Mouse (Mus musculus): ENCODE data around the gene Prm3. TPM values are rescaled to one million over a fixed set of nuclear protein-coding genes. Genes with fewer than 3 reads are reported as not detected.

The Prm3 gene
- not detected in 2 replicates for polyA plus RNA-seq (2012; rRNA removed)

GRCm38 (mm10) chr16:10790702-10791101 is at the start of gene Prm3:
Prm3 (minus strand) TSS chr16:10790914.

GRCm38 (mm10) chr16:10834911-10835587 is 44.3 kb upstream of the Prm3 start, which contains the start of gene Rmi2:
Rmi2 (plus strand) TSS chr16:10835059.

GRCm38 (mm10) chr16:10812865-10813371 is 22.2 kb upstream of the Prm3 start, which contains the start of gene Gm11172:
Gm11172 (plus strand) TSS chr16:10812915.

GRCm38 (mm10) chr16:10805789-10806527 is 15.2 kb upstream of the Prm3 start, which contains the start of gene Prm1:
Prm1 (minus strand) TSS chr16:10805839.

GRCm38 (mm10) chr16:10796034-10796433 is 5.3 kb upstream of the Prm3 start, which contains the start of gene Prm2:
Prm2 (minus strand) TSS chr16:10796134.

GRCm38 (mm10) chr16:10788271-10788670 is 2.4 kb downstream of the Prm3 start, which contains the start of gene Tnp2:
Tnp2 (minus strand) TSS chr16:10788660.

GRCm38 (mm10) chr16:10785371-10786231 is 5.1 kb downstream of the Prm3 start, which contains the start of gene Socs1:
Socs1 (minus strand) TSS chr16:10785536.

Other genes starting within 250 kb of the Prm3 start
- 30.0 and 31.4 TPM in 2 replicates for gene Dexi, start 247.9 kb downstream of the Prm3 start, polyA plus RNA-seq (2012; rRNA removed)
- 29.6 and 32.2 TPM in 2 replicates for gene Clec16a, start 245.6 kb downstream of the Prm3 start, polyA plus RNA-seq (2012; rRNA removed)
- 1.7 and 2.2 TPM in 2 replicates for gene Socs1, start 5.4 kb downstream of the Prm3 start, polyA plus RNA-seq (2012; rRNA removed)
- not detected in 2 replicates for gene Tnp2, start 2.3 kb downstream of the Prm3 start, polyA plus RNA-seq (2012; rRNA removed)
- not detected in 2 replicates for gene Prm2, start 5.2 kb upstream of the Prm3 start, polyA plus RNA-seq (2012; rRNA removed)
- gene Prm1, start 14.9 kb upstream of the Prm3 start, polyA plus RNA-seq (2012; rRNA removed), result not detected in 2 replicates
- not detected in 2 replicates for gene Gm11172, start 22.0 kb upstream of the Prm3 start, polyA plus RNA-seq (2012; rRNA removed)
- gene Rmi2, start 44.1 kb upstream of the Prm3 start, polyA plus RNA-seq (2012; rRNA removed), result 1.0 and 1.2 TPM in 2 replicates

All from central nervous system, embryonic 18 days (tissue).